Mouse (Mus musculus) brain, embryonic 18.5 days (tissue): ENCODE measurements around the gene Inava.

Experiments used
- DNase-seq: peaks from one replicate; pipeline ENCODE4 v3.0.0-alpha.2; 2012; ENCODE audit warnings: low read depth, low spot score

Inava gene

GRCm38 (mm10) chr1:136233892-136234594, at the start of gene Inava:
Gene Inava, minus strand, starts transcription at chr1:136234264.
- DNase-seq: peak; percentile 42

GRCm38 (mm10) chr1:136277366-136277765, 43.3 kb upstream of the Inava start:
- DNase-seq: no peak

- no peak for DNase-seq
These were observed 34.2 kb upstream of the Inava start for GRCm38 (mm10) chr1:136268224-136268623.

- no peak for DNase-seq
These were observed 32.1 kb upstream of the Inava start for GRCm38 (mm10) chr1:136266127-136266526.

GRCm38 (mm10) chr1:136263355-136263754, 29.3 kb upstream of the Inava start:
- no peak for DNase-seq

- no peak for DNase-seq
These were observed 26.7 kb upstream of the Inava start, which contains the start of gene Gpr25 for GRCm38 (mm10) chr1:136260635-136261238. Gene Gpr25, minus strand, starts transcription at chr1:136260873.

- peak; percentile 60 for DNase-seq
These were observed 26.0 kb upstream of the Inava start for GRCm38 (mm10) chr1:136259893-136260634.

- no peak for DNase-seq
These were observed 25.5 kb upstream of the Inava start for GRCm38 (mm10) chr1:136259543-136259892.

- no peak for DNase-seq
These were observed 24.4 kb upstream of the Inava start for GRCm38 (mm10) chr1:136258495-136258894.

GRCm38 (mm10) chr1:136255657-136256056, 21.6 kb upstream of the Inava start:
- DNase-seq: no peak

- DNase-seq: no peak
These were observed 21.1 kb upstream of the Inava start for GRCm38 (mm10) chr1:136255174-136255573.

- DNase-seq: no peak
These were observed 20.5 kb upstream of the Inava start for GRCm38 (mm10) chr1:136254503-136255065.

- DNase-seq: no peak
These were observed 19.4 kb upstream of the Inava start for GRCm38 (mm10) chr1:136253472-136253871.

GRCm38 (mm10) chr1:136249662-136250061, 15.6 kb upstream of the Inava start:
- DNase-seq: no peak

GRCm38 (mm10) chr1:136247393-136247792, 13.3 kb upstream of the Inava start:
- DNase-seq: no peak

GRCm38 (mm10) chr1:136244469-136244868, 10.4 kb upstream of the Inava start:
- no peak for DNase-seq

GRCm38 (mm10) chr1:136241801-136242200, 7.7 kb upstream of the Inava start:
- DNase-seq: no peak

- no peak for DNase-seq
These were observed 4.4 kb upstream of the Inava start for GRCm38 (mm10) chr1:136238495-136238894.

- no peak for DNase-seq
These were observed 580 bp upstream of the Inava start for GRCm38 (mm10) chr1:136234595-136235092.

GRCm38 (mm10) chr1:136232986-136233790, 876 bp downstream of the Inava start:
- no peak for DNase-seq

- DNase-seq: no peak
These were observed 1.7 kb downstream of the Inava start for GRCm38 (mm10) chr1:136232285-136232926.
